Mouse (Mus musculus): ENCODE results near the gene Cdc42bpb.

The Cdc42bpb gene

DNA sequence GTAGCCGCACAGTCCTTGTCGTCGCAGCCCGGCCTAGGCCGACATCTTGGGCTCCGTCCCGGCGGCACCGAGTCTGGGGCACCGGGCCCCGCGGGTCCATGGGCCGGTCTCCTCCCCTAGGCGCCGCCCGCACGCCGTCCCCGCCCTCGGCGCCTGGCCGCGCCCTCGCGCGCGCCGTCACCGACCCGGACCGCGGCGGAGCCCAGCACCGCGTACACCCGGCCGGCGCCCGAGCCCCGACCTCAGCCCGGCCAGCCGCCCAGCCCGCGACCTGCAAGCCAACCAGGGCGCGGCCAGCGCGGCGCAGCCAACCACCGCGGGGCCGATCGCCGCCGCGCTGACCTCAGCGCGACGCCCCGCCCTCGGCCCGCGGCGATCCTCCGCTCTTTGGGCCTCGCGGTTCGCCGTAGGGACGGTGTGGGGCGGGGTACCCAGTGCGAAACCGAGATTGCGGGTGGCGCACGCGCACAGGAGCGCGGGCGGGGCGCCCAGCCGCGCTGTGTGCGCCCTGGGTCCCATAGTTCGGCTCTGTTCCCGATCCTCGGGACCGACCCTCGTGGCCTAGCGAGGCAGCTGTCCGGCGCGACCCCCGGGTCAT lies at the start of gene Cdc42bpb:
Gene Cdc42bpb (minus strand): TSS at position 343 of the 598 bp plus-strand sequence.
- DNase-seq: peak; percentile 49 to 52

DNA sequence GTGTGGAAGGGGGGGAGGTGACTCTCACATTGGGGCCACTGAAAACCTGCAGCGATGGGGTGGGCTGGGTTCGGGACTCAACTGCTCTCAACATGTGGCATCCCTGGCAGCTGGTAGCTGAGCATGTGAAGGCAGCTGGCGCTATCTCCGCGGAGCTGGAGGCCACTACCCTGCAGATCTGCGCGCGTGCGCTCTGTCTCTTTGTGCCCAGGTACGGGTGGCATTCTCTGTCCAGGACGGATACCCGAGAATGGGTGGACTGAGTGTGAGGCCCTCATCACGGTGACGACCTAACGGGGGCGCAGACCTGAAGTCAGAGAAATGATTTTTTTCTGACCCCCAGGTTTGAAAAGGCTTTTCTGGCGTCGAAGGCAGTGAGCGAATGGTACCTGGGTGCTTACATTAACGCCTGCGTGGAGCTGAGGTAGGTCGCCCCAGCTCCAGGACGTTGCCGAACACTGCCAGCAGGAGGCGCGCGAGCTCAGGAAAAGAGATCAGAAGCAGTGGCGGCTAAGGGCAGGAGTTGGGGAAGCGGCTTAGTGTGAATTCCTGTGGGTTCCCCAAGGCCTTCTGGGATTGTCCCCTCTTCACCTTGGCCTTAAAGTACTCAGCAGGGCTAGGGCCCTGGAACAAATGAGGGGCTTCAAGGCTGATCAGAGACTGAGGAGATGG lies 48.4 kb upstream of the Cdc42bpb start:
- peak; percentile 81 for DNase-seq

DNA sequence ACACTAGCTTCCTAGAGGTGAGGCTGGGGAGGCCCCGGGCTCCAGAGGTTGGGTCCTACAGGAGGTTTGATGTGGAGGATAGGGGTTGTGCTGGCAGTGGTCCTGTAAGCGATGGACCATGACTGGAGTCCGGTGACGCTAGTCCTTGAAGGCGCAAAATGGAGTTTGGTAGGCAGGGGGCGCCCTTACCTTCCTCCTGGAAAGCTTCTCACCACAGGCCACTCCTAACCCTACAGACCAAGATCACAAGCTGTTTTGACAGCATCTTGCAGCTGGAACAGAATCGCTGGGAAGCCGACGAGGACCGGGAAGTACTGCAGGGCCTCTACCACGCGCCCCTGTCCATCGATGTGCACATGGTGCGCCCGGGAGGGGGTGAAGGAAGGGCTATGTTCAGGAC lies 47.7 kb upstream of the Cdc42bpb start:
- peak; percentile 28 to 42 for DNase-seq

DNA sequence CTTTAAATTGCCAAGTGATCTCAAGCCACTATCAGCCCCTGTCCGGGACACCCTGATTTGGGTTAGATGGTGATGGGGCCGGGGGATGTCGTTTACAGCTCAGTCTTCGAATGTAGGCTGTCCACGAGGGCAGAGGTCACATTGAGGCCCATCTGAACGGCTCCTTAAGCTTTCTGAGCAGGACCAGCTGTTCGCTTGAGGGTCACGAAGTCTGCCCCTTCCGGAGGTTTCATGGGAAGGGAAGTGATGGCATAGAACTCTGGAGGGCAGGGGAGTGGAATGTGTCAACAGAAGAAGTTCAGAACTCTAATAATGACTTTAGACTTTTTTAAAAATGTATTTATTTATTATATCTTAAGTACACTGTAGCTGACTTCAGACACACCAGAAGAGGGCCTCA lies 47.0 kb upstream of the Cdc42bpb start:
- no peak for DNase-seq

DNA sequence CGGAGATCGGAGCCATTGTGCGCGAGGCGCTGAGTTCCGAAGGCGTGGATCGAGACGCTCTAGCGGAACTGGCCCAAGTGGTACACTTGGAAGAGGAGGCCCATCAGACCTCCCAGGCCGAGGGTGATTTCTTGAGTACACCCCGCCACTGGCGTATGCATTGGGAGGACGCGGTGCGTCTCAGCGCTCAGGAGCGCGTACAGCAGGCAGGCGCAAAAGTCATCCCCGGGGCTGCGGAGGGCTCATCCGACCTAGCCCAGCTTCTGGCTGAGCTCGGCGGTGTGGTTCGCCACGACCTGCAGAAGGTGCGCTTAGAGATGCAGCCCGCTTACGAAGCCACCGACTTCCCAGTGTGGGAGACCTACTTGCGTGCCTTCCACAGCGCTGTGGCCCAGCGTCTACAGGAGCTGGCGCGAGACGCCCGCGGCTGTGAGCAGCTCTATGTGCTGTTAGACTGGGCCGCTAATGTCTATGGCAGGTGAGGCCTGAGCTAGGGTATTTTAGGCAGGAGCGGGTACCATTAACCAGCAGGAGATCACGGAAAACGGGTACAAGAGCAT lies 46.1 kb upstream of the Cdc42bpb start:
- DNase-seq: no peak

DNA sequence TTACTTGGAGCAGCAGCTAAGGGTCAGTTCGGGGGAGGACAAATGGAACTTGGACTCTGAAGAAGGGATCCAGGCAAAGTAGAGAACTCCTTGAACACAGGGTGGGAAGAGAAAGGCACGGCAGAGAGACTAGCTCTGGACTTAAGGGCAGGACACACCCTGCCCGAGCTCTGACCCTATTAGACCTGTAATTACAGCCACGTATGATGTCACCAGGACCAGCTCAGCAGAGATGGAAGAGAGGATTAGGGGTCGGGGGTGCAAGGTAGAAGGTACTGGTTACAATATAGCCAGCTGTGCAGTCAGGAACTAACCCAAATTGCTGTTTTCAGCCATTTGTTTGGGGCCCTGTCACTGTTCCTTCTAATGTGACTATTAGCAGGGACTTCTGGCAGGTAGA lies 45.3 kb upstream of the Cdc42bpb start:
- DNase-seq: no peak

DNA sequence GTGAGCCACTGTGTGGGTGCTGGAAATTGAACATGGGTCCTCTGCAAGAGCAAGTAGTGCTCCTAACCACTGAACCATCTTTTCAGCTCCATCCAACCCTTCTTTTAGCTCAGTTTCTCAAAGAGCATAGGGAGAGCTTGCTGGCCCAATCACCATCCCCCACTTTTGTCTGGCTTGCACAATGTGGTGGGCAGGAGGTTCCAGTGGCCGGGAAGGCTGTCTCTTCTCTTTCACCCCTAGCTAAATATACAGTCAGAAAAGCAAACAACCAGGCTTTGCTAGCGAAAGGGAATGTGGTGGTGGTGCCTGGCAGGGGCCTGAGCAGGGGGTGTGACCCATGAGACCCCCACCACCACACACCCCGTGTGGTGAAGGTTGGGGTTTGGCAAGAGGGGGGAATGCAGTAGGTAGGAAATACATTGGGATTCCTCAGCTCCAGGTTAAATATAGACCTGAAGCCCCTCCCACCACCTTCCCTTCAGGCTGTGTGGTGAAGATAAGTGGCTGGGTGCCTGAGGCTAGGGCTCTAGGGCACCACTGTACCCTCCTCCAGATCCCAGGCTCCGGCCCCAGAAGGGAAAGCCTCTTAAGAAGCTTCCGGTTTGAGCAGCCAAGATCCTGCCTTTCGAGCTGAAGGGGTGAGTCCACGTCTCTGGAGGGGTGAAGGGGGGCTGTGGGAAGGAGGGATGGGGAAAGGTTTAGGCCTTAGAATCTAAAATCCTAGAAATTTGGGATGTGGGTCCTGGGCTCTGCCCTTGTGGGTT lies 43.6 kb upstream of the Cdc42bpb start:
- DNase-seq: no peak

DNA sequence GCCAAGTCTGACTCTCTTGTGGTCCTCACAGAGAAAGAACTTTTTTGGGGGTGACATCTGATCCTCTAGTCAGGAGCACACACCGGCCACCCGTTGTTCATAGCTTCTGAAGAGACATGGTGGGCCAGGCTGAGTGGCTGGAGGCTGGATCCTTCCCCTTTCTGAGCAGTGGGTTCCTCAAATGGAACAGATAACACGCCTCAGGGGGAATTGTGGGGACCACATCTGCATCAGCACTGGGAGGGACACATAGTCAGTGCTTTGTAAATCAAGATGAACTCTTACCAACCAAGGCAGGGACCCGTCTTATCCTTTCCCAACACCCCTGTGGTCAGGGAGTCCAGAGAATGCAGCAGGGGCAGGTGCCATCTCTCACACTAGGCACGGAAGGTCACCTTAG lies 42.4 kb upstream of the Cdc42bpb start:
- DNase-seq: no peak

DNA sequence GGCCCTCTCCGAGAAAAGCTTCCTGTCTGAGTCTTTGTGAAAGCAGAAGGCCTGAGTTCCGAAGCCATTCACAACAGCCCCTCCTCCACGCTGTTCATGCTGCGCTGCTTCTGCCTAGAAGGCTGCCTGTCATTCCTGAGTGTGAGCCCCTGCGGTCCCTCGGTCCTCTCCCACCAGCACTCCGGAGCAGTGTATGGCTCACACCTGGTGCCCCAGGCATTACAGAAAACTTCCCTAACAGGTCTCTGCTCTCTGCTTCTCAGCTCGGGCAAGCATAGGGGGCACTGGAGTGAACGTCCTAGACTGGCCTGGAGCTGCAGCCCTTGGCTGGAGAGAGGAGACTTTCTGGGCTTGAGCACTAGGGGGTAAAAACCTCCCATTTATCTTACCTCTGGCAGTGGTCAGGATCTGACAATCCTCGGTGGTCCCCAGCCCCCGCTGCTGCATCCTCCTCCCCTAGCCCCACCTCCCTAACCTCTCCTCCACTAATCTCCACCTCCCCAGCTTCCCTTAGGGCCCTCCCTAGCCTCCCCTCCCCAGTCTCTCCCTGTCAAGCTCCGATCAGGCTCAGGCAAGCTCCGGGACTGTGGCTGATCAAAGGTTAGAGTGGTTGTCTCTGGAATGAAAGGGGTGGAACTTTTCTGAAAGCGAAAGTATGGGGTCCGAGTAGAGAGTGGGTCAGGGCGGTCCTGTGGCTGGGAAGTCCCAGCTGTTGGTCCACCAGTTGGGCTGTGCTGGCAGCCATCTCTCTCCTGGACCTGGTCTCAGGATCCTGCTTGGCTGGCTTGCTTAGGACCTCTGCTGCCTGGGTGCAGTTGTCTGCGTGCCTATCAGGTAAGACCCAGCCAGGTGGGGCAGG lies 39.6 kb upstream of the Cdc42bpb start, which contains the start of gene Exoc3l4:
Gene Exoc3l4 (plus strand): TSS at position 97 of the 859 bp plus-strand sequence.
- no peak for DNase-seq

DNA sequence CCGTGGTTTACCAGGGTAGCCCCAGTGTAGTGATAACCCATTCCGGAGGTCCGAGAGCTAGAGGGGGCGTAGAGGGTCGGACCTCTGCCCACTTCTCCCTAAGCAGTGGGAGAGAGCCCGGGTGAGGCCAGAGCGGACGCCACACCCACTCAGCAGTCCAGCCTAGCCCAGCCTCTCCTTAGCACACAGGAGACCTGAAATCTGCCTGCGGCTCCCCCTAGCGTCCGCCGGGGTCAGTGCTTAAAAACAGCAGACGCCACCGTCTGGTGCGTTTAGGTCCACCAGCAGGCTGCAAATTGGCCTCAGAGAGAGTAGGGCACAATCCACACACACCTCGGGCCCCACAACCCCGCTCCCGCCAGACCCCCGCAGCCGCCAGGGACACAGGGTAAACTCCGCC lies 35.8 kb upstream of the Cdc42bpb start:
- peak; percentile 79 to 81 for DNase-seq

DNA sequence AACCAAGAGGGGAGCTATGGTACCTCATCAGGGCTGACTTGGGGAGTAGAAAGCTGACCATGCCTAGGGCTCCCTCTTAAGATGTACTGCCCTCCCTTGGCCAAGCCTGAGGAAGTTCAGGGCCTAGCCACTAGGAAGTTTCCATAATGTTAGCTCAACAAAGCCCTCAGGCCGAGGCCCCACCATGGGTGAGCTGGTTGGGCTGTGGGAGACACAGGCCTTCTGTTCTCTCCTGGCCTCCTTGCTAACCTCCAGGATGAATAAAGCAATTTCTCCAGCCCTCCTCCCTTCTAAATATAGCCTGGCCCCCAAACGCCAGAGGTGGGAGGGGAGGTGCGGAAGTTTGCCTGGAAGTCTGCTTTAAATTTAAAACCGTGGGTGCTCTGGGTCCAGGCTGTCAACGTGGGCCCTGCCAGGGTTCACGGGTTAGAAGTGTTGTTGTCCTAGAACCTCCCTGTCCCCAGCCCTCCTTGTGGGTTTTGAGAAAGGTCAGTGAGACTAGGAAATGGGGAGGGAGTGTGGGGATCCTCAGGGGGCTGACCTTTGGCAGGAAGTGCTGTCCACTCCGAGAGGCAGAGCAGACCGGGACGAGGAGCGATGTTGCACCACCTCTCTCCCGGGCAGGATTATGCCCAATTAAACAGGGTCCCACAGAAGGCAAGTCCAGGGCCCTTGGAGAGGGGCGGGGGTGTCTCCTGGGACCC lies 35.2 kb upstream of the Cdc42bpb start:
- DNase-seq: no peak

DNA sequence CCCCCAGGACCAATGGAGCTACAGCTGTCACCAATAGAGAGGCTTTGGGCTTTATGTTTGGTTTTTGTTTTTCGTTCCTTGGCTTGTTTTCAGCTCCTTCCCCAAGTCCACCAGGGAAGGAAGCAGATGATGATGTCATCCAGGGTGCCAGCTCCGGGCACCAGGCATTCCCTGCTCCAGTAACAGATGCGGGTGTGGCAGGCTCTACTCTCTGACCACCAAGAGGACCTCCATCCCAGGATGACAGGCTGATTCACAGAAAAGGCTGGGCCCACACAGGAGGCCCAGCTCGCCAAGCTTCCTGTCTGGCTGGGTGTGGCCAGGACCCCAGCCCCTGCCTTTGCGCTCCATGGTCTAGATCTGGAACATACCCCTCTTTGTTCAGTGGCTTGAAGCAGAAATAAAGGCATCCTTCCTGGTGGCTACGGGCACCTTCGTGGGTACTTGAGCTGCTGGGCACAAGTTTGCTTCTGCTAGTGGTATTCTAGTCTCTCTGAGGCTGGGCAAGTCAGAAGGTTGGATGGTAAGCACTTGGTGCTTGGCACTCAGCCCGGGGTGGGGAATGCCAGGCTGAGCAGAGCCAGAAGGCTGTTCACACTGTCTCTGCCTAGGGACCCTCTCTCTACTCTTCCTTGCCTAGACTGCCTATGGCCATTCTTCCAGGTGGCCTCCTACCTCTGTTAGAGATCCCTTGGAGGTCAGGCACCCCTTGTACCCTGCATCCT lies 34.3 kb upstream of the Cdc42bpb start:
- DNase-seq: no peak

DNA sequence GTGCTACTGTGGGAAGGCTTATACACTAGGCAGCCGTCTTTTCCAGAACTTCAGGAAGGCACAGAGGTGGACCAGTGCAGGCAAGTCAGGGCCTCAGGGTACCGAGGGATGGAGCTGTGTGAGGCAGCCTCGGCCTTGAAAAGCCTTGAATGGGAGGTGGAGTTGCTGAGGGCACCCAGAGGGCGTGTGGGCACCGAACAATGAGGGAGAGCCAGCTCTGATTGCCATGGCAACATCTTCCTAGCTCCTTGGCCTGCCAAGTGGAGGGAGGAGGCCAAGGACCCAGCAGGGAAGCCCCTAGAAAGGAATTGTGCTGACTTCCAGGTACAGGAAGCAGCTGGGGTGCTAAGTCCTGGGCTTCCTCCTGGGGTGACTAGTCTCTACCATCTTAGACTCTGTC lies 32.1 kb upstream of the Cdc42bpb start:
- DNase-seq: no peak

DNA sequence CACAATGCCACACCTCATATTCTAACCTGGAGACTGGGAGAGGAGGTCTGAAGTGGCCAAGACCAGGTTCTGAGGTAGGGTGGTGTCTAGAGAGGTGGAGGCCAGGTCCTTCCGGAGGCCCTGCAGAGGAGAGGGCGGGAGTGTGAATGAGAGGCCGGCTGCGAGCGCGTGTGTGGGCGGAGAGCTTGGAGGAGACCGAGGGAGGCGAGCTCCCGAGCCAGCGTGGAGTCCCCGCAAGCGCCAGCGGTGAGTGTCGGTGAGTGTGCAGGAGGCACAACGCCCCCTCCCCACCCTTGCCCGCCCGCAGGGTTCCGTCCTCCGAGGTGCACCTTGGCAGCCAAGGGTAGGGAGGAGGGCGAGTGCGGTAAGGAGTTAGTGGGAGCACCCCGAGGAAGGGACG lies 29.1 kb upstream of the Cdc42bpb start, which contains the start of gene Lbhd2:
Gene Lbhd2 (plus strand): TSS at position 188 of the 400 bp plus-strand sequence.
- DNase-seq: no peak

DNA sequence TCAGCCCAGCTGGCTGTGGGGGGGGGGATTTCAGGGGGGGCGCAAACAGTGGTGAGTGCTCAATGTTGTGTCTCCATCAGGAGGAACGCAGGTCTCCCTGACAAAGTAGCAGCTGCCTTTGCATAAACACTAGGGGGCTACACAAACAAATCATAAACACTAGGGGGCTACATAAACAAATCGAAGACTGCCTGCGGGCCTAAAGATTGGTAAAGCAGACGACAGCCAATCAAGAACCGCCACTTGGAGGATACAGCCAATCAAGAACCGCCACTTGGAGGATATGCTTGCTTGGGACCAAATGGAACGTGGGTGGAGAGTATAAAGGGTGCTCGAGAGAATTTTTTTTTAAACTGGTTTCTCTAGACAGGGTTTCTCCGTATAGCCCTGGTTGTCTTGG lies 27.4 kb upstream of the Cdc42bpb start:
- no peak for DNase-seq

DNA sequence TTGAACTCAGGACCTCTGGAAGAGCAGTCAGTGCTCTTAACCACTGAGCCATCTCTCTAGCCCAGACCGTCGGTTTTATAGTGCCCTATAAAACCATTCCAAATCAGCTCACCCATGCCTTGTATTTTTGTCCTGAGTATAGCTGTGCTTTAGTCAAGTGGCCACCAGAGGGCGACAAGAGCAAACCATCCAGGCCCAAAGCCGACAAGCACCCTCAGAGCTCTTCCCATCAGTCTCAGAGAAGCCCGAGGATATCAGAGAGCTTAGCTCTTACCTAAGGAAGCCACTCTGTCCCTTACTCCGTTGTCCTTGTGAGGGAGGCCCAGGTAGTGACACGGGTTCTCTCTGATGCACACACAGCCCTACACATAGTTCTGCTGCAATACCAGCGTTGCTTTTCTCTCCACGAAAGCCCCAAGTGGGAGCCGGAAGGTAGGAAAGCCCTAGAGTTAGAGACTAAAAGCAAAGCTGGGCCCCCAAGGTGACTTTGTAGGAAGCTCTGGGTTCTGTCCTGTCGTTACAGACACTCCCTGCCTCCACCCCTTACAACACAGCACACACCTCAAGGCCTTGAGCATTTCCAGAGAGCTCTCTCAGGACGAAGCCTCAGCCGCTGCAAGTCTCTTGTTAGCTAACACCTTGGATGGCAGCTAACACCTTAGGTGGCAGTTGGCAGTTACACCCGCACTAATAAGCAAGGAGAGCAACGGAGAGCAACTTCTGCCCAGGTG lies 24.1 kb upstream of the Cdc42bpb start:
- DNase-seq: peak; percentile 61 to 65

DNA sequence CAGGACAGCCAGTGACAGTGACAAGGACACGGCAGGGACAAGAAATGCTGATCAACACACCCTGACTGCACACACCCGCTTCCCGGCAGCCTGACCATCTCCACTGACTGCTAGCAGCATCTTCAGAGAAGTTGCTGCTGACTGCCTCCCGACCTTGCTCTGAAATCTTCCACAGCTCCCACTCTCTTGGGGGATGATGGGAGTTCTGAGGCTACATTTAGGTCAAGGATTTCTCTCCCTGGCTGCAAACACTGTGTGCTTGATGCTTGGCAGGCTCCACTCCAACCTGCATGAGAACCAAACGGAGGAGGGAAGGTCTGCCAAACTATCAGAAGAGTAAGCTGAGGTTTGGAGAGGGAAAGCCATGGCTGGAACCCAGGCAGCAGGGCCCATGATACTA lies 19.5 kb upstream of the Cdc42bpb start:
- no peak for DNase-seq

DNA sequence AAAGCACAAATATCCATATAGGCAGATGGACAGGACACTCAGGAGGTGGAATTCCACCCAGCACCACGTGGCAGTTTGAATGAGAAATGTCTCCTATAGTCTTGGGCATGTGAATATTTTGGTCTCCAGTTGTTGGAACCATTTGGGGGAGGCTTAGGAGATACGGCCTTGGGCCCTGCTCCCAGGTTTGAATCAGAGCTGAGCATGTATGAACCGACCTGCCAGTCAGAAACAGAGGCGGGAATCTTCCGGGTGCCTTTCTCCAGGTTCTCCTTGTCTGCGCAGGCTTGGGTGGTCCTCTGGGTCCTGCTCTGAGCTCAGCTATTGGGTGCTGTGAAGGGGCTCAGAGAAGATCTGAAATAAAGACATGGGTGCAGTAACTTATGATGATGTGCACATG lies 16.5 kb upstream of the Cdc42bpb start:
- DNase-seq: no peak

DNA sequence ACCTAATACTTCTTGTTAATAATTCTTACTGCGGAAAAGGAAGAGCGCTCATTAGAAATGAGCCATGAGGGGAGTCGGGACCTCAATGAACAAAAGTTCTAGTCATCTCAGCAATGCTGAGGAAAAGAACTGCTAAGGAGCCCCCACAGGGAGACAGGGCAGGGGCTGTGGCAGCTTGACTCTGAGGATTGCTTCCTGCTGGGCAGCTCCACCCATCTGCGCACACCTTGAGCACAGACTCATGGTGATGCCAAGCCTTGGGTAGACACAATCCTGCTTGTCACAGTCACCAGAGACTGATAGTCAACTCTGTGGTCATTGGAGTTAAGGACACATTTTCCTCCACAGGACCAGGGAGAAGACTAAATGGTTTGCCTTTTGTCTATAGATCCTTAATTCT lies 9.6 kb upstream of the Cdc42bpb start:
- DNase-seq: no peak

DNA sequence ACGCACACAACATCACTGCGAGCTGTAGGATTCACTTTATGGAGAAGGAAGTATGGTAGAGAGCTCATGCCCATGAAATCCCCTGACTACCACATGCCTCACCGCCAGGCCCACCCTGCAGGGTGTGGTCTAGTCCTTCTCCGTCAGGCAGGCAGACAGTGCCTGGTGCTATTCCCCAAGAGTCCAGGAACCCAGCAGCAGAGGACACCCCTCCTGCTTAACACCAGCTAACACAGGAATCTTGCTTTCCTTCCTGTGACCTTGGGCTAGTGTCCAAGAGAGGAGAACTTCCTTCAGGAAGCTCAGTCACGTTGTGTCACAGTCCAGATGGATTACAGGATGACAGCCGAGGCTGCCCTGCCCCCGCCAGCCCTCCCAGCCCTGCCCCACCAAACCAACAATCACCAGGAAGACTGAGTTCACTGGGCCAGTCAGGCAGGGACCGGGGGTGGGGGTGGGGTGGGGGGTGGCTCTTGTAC lies 9.2 kb upstream of the Cdc42bpb start:
- DNase-seq: no peak
